Mouse (Mus musculus): ENCODE data around the gene Klhl5. TPM values are rescaled to one million over a fixed set of nuclear protein-coding genes. Genes with fewer than 3 reads are reported as not detected.

Klhl5 gene
- polyA plus RNA-seq (2016; fragmentation: Nextera tagmentation; extraction: Ambion mirVana), result 6.9 and 8.0 TPM in 2 replicates

- peak within 1 kb of the TSS; percentile 80 for H3K4me3 ChIP-seq
- H3K4me2 ChIP-seq, result peak within 1 kb of the TSS; percentile 92
- ATAC-seq, result peak; percentile 83
- peaks cover 24% of the 10 kb centered on the region for H3K4me1 ChIP-seq
- H3K27me3 ChIP-seq (replicated peaks), result no peaks in the 10 kb centered on the region
- H3K9ac ChIP-seq, result peak within 1 kb of the TSS; percentile 78
- WGBS (ENCODE audit: insufficient replicate concordance), result 3% methylated on average over 49 of the region's 56 CpGs
- peak within 1 kb of the TSS; percentile 77 for H3K27ac ChIP-seq
- no peaks in the 10 kb centered on the region for H3K9me3 ChIP-seq (replicated peaks)
- H3K36me3 ChIP-seq, result no peaks in the 10 kb centered on the region
These were observed at the start of gene Klhl5 for GRCm38 (mm10) chr5:65106876-65107772. Gene Klhl5, plus strand, starts transcription at chr5:65107539.

DNA sequence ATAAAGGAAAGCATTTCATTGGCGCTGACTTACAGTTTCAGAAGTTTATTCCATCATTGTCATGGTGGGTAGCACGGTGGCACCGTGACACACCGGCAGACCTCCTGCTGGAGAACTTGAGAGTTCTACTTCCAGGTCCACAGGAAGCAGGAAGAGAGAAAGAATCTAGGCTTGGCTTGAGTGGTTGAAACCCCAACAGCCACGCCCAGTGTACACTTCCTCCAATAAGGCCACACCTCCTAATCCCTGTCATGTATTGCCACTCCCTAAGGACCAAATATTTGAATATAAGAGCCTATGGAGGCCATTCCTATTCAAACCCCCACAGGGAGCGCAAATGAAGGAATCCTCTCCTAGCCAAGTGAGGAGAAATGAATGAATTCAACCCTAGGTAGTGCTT, 49.7 kb upstream of the Klhl5 start:
- no peak overlapping the region for H3K27ac ChIP-seq
- H3K9ac ChIP-seq, result no peak overlapping the region
- no peak overlapping the region for H3K4me3 ChIP-seq
- H3K27me3 ChIP-seq (replicated peaks), result no peaks in the 10 kb centered on the region
- no peaks in the 10 kb centered on the region for H3K36me3 ChIP-seq
- no peak for ATAC-seq
- H3K9me3 ChIP-seq (replicated peaks), result no peaks in the 10 kb centered on the region
- H3K4me2 ChIP-seq, result no peak overlapping the region
- no peaks in the 10 kb centered on the region for H3K4me1 ChIP-seq
- 87% methylated on average over 6 of the region's 6 CpGs for WGBS (ENCODE audit: insufficient replicate concordance)

GRCm38 (mm10) chr5:65059806-65060205, 47.5 kb upstream of the Klhl5 start:
- Histone ChIP-seq H3K4me3 (no peak overlapping the region), H3K4me1 (no peaks in the 10 kb centered on the region), H3K27ac (no peak overlapping the region), H3K27me3 (replicated peaks) (no peaks in the 10 kb centered on the region), H3K4me2 (no peak overlapping the region), H3K36me3 (no peaks in the 10 kb centered on the region), H3K9me3 (replicated peaks) (no peaks in the 10 kb centered on the region), H3K9ac (no peak overlapping the region)
- ATAC-seq, result no peak
- 56% methylated on average over 2 of the region's 2 CpGs for WGBS (ENCODE audit: insufficient replicate concordance)

DNA sequence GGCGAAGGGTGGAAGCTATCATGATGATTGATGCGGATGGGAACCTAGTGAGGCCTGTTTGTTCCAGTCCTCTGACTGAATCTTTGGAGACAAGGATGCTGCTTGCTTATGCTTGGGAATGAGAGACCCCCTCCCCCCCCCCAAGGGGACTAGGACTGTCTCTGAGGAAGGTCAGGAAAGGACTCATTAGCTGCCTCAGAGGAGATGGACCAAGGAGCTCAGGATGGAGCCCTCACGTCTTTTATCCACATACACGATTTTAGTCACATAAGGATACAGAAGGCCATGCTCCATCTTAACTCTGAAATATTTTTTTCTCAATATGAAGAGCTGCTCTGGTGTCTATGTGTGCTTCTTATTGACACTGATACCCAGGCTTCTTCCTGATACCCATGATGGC, 45.1 kb upstream of the Klhl5 start:
- no peak for ATAC-seq
- WGBS (ENCODE audit: insufficient replicate concordance), result 76% methylated on average over 4 of the region's 4 CpGs
- Histone ChIP-seq H3K27me3 (replicated peaks) (no peaks in the 10 kb centered on the region), H3K9me3 (replicated peaks) (no peaks in the 10 kb centered on the region), H3K4me1 (no peaks in the 10 kb centered on the region), H3K4me2 (no peak overlapping the region), H3K36me3 (no peaks in the 10 kb centered on the region), H3K9ac (no peak overlapping the region), H3K27ac (no peak overlapping the region), H3K4me3 (no peak overlapping the region)

DNA sequence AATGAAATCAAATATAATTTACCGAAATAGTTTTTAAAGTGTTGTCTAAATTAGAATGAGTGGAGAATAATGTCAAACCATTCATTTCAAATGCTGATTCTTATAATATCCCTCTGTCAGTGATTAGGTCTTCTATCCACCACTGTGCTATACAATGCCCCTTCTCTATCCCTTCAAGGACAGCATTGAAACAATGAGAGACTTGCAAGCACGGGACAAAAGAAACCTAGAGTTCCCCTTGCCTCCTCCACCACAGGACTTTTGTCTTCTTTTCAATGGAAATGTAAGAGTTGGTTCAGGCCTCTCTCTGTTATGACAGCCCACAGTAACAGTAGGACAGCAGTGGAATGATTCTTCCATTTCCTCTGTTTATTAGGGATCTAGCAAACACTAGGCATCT, 44.1 kb upstream of the Klhl5 start:
- H3K4me1 ChIP-seq, result no peaks in the 10 kb centered on the region
- no peak for ATAC-seq
- H3K27ac ChIP-seq, result no peak overlapping the region
- H3K9ac ChIP-seq, result no peak overlapping the region
- 68% methylated on average over 2 of the region's 2 CpGs for WGBS (ENCODE audit: insufficient replicate concordance)
- H3K4me2 ChIP-seq, result no peak overlapping the region
- H3K27me3 ChIP-seq (replicated peaks), result no peaks in the 10 kb centered on the region
- H3K9me3 ChIP-seq (replicated peaks), result no peaks in the 10 kb centered on the region
- no peak overlapping the region for H3K4me3 ChIP-seq
- no peaks in the 10 kb centered on the region for H3K36me3 ChIP-seq

DNA sequence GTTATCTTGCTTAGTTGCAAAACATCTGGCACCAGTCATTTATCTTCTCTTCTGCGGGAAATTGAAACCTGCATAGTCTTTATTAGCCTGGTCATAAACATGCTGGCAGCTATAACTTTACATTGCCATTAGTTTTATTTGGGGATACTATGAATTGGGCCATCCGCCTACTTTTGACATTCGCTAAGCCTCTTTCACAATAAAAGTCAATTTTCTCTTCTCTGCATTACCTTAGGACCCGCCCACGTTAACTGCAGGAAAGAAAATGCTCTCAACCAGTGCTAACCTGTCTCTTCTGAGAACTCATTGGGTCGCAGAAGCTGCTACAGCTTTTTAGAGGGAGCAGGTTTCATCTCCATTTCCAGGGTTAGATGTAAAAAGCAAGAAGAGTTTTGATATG, 39.2 kb upstream of the Klhl5 start:
- no peak overlapping the region for H3K4me2 ChIP-seq
- H3K9ac ChIP-seq, result no peak overlapping the region
- H3K27me3 ChIP-seq (replicated peaks), result no peaks in the 10 kb centered on the region
- no peak overlapping the region for H3K27ac ChIP-seq
- H3K4me1 ChIP-seq, result no peaks in the 10 kb centered on the region
- no peaks in the 10 kb centered on the region for H3K9me3 ChIP-seq (replicated peaks)
- H3K4me3 ChIP-seq, result no peak overlapping the region
- no peaks in the 10 kb centered on the region for H3K36me3 ChIP-seq
- ATAC-seq, result no peak
- WGBS (ENCODE audit: insufficient replicate concordance), result 68% methylated on average over 6 of the region's 6 CpGs

DNA sequence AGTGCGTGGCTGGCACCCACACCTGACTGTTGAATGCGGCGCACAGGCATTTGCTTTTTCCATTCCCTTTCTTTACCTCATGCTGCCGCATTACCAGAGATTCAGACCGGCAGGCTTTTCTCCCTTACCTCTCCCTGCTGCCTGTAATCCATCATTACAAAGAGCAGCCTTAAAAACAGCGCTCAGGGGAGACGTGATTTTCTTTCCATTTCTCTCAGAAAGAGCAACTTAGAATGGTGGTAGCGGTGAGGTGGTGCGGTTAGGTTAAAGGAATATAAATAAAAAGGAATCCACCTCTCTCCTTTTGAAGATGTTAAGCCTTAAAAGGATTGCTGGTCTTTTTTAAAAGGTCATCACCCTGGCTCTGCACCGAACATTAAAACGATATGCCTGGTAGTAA, 37.5 kb upstream of the Klhl5 start:
- Histone ChIP-seq H3K27me3 (replicated peaks) (no peaks in the 10 kb centered on the region), H3K9ac (no peak overlapping the region), H3K4me2 (no peak overlapping the region), H3K27ac (no peak overlapping the region), H3K4me1 (no peaks in the 10 kb centered on the region), H3K4me3 (no peak overlapping the region), H3K9me3 (replicated peaks) (no peaks in the 10 kb centered on the region), H3K36me3 (no peaks in the 10 kb centered on the region)
- 80% methylated on average over 11 of the region's 11 CpGs for WGBS (ENCODE audit: insufficient replicate concordance)
- no peak for ATAC-seq

- no peaks in the 10 kb centered on the region for H3K9me3 ChIP-seq (replicated peaks)
- H3K27me3 ChIP-seq (replicated peaks), result no peaks in the 10 kb centered on the region
- H3K4me1 ChIP-seq, result no peaks in the 10 kb centered on the region
- no peak overlapping the region for H3K4me2 ChIP-seq
- 58% methylated on average over 6 of the region's 6 CpGs for WGBS (ENCODE audit: insufficient replicate concordance)
- H3K4me3 ChIP-seq, result no peak overlapping the region
- H3K9ac ChIP-seq, result no peak overlapping the region
- no peak overlapping the region for H3K27ac ChIP-seq
- ATAC-seq, result no peak
- no peaks in the 10 kb centered on the region for H3K36me3 ChIP-seq
These were observed 35.6 kb upstream of the Klhl5 start for GRCm38 (mm10) chr5:65071689-65072118.

DNA sequence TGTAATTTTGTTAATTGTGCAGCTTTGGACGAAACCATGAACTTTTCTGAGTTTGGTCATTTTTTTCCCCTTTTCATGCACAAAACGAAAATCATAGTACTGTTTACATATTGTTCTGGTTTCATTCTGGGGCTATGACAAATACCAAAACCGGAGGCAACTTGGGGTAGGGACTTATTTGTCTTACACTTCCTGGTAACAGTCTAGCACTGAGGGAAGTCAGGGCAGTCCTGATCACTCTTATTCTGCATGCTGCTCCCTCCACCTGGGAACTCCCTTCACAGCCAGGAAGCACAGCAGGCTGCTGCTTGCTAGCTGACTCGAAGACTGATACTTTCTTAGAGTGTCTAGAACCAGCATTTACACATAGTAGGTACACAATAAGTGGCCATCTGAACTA, 34.1 kb upstream of the Klhl5 start:
- H3K27ac ChIP-seq, result no peak overlapping the region
- H3K27me3 ChIP-seq (replicated peaks), result no peaks in the 10 kb centered on the region
- no peak overlapping the region for H3K4me2 ChIP-seq
- no peak overlapping the region for H3K9ac ChIP-seq
- 53% methylated on average over 4 of the region's 4 CpGs for WGBS (ENCODE audit: insufficient replicate concordance)
- H3K9me3 ChIP-seq (replicated peaks), result no peaks in the 10 kb centered on the region
- ATAC-seq, result no peak
- H3K4me1 ChIP-seq, result 0 out of 2 replicates have a peak, but pooled peaks cover 3% of the 10 kb centered on the region
- no peak overlapping the region for H3K4me3 ChIP-seq
- H3K36me3 ChIP-seq, result no peaks in the 10 kb centered on the region

DNA sequence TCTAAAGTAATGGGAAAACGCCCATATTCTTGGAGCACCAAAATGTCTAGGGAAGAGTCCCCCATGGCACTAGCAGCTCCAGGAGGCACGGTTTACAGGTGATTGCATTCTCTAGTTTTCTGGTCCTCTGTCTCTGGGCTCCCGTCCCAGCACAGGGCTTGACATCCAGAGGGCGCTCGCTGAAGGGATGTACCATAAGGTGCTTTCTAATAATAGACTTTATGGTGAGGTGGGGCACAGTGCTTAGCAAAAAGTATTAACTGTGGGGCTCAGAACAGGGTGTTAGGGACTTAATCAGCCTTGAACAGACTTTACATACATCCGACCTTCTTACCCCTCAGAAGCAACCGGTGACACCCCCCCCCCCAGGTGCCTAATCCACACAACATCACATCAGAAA, 32.6 kb upstream of the Klhl5 start:
- H3K4me1 ChIP-seq, result 0 out of 2 replicates have a peak, but pooled peaks cover 3% of the 10 kb centered on the region
- 60% methylated on average over 7 of the region's 7 CpGs for WGBS (ENCODE audit: insufficient replicate concordance)
- H3K27ac ChIP-seq, result no peak overlapping the region
- H3K9ac ChIP-seq, result no peak overlapping the region
- no peak overlapping the region for H3K4me2 ChIP-seq
- no peak for ATAC-seq
- no peaks in the 10 kb centered on the region for H3K9me3 ChIP-seq (replicated peaks)
- no peak overlapping the region for H3K4me3 ChIP-seq
- H3K27me3 ChIP-seq (replicated peaks), result no peaks in the 10 kb centered on the region
- no peaks in the 10 kb centered on the region for H3K36me3 ChIP-seq

GRCm38 (mm10) chr5:65076087-65076486, 31.3 kb upstream of the Klhl5 start:
- Histone ChIP-seq H3K27me3 (replicated peaks) (no peaks in the 10 kb centered on the region), H3K9me3 (replicated peaks) (no peaks in the 10 kb centered on the region), H3K4me3 (no peak overlapping the region), H3K4me2 (no peak overlapping the region), H3K36me3 (no peaks in the 10 kb centered on the region), H3K27ac (no peak overlapping the region), H3K9ac (no peak overlapping the region), H3K4me1 (0 out of 2 replicates have a peak, but pooled peaks cover 3% of the 10 kb centered on the region)
- no peak for ATAC-seq
- 47% methylated on average over 2 of the region's 2 CpGs for WGBS (ENCODE audit: insufficient replicate concordance)

GRCm38 (mm10) chr5:65076748-65077147, 30.6 kb upstream of the Klhl5 start:
- no peak overlapping the region for H3K9ac ChIP-seq
- H3K4me3 ChIP-seq, result no peak overlapping the region
- ATAC-seq, result no peak
- no peaks in the 10 kb centered on the region for H3K27me3 ChIP-seq (replicated peaks)
- WGBS (ENCODE audit: insufficient replicate concordance), result 55% methylated on average over 3 of the region's 3 CpGs
- no peak overlapping the region for H3K27ac ChIP-seq
- H3K4me2 ChIP-seq, result no peak overlapping the region
- no peaks in the 10 kb centered on the region for H3K36me3 ChIP-seq
- no peaks in the 10 kb centered on the region for H3K9me3 ChIP-seq (replicated peaks)
- H3K4me1 ChIP-seq, result 0 out of 2 replicates have a peak, but pooled peaks cover 3% of the 10 kb centered on the region

Data from liver, embryonic 12.5 days (tissue).